Mouse (Mus musculus): ENCODE measurements around the gene Scly. TPM values are rescaled to one million over a fixed set of nuclear protein-coding genes. Genes with fewer than 3 reads are reported as not detected.

Scly gene
- polyA plus RNA-seq (2016; fragmentation: Nextera tagmentation; extraction: Ambion mirVana) = 17.3 and 18.6 TPM in 2 replicates

- Histone ChIP-seq H3K4me3 (peak within 1 kb of the TSS; percentile 96), H3K9me3 (replicated peaks) (no peaks in the 10 kb centered on the region), H3K27me3 (ENCODE audit: low read depth, poor library complexity, severe bottlenecking) (no peaks in the 10 kb centered on the region), H3K27ac (replicated peaks) (peak within 1 kb of the TSS; percentile 86), H3K4me1 (peaks cover 14% of the 10 kb centered on the region), H3K36me3 (peaks cover 16% of the 10 kb centered on the region)
- DNase-seq (ENCODE audit: low spot score) = peak; percentile 93
- WGBS = under 1% methylated on average over 59 of the region's 65 CpGs
These were observed at the start of gene Scly for GRCm38 (mm10) chr1:91297799-91298744. TSS of gene Scly (plus strand) at chr1:91298338.

GRCm38 (mm10) chr1:91248970-91249369 lies 49.2 kb upstream of the Scly start:
- peak overlapping the region; percentile 100 for H3K4me3 ChIP-seq
- no peak for DNase-seq (ENCODE audit: low spot score)
- H3K36me3 ChIP-seq = no peaks in the 10 kb centered on the region
- WGBS = 51% methylated on average over 4 of the region's 4 CpGs
- H3K9me3 ChIP-seq (replicated peaks) = no peaks in the 10 kb centered on the region
- H3K27ac ChIP-seq (replicated peaks) = peak overlapping the region; percentile 90
- H3K27me3 ChIP-seq (ENCODE audit: low read depth, poor library complexity, severe bottlenecking) = no peaks in the 10 kb centered on the region
- peaks cover 29% of the 10 kb centered on the region for H3K4me1 ChIP-seq

- H3K4me1 ChIP-seq = peaks cover 29% of the 10 kb centered on the region
- under 1% methylated on average over 43 of the region's 43 CpGs for WGBS
These were observed 48.3 kb upstream of the Scly start, which contains the start of gene Ube2f for GRCm38 (mm10) chr1:91249564-91250414. TSS of gene Ube2f (plus strand) at chr1:91250304.

GRCm38 (mm10) chr1:91250415-91251147 lies 47.6 kb upstream of the Scly start:
- H3K9me3 ChIP-seq (replicated peaks) = no peaks in the 10 kb centered on the region
- peaks cover 10% of the 10 kb centered on the region for H3K36me3 ChIP-seq
- DNase-seq (ENCODE audit: low spot score) = peak; percentile 20
- H3K27me3 ChIP-seq (ENCODE audit: low read depth, poor library complexity, severe bottlenecking) = no peaks in the 10 kb centered on the region
- H3K27ac ChIP-seq (replicated peaks) = peak overlapping the region; percentile 90
- peaks cover 29% of the 10 kb centered on the region for H3K4me1 ChIP-seq
- under 1% methylated on average over 63 of the region's 70 CpGs for WGBS
- H3K4me3 ChIP-seq = peak overlapping the region; percentile 100

More at GRCm38 (mm10) chr1:91249564-91250414, 48.3 kb upstream of the Scly start, which contains the start of gene Ube2f:
- H3K36me3 ChIP-seq = peaks cover 8% of the 10 kb centered on the region
- H3K27me3 ChIP-seq (ENCODE audit: low read depth, poor library complexity, severe bottlenecking) = no peaks in the 10 kb centered on the region
- peak within 1 kb of the TSS; percentile 90 for H3K27ac ChIP-seq (replicated peaks)
- peak within 1 kb of the TSS; percentile 100 for H3K4me3 ChIP-seq
- H3K9me3 ChIP-seq (replicated peaks) = no peaks in the 10 kb centered on the region
- DNase-seq (ENCODE audit: low spot score) = peak; percentile 94

- Histone ChIP-seq H3K27ac (replicated peaks) (peak overlapping the region; percentile 90; the same call in 1 of the 2 replicates), H3K4me3 (peak overlapping the region; percentile 100), H3K4me1 (peaks cover 29% of the 10 kb centered on the region), H3K9me3 (replicated peaks) (no peaks in the 10 kb centered on the region), H3K27me3 (ENCODE audit: low read depth, poor library complexity, severe bottlenecking) (no peaks in the 10 kb centered on the region), H3K36me3 (peaks cover 10% of the 10 kb centered on the region)
- WGBS = 62% methylated on average over 5 of the region's 5 CpGs
- no peak for DNase-seq (ENCODE audit: low spot score)
These were observed 46.9 kb upstream of the Scly start for GRCm38 (mm10) chr1:91251148-91251650.

- peaks cover 29% of the 10 kb centered on the region for H3K4me1 ChIP-seq
- no peaks in the 10 kb centered on the region for H3K27me3 ChIP-seq (ENCODE audit: low read depth, poor library complexity, severe bottlenecking)
- H3K27ac ChIP-seq (replicated peaks) = no peak overlapping the region
- 67% methylated on average over 8 of the region's 8 CpGs for WGBS
- H3K4me3 ChIP-seq = peak overlapping the region; percentile 100
- DNase-seq (ENCODE audit: low spot score) = peak; percentile 19
- H3K9me3 ChIP-seq (replicated peaks) = no peaks in the 10 kb centered on the region
- peaks cover 15% of the 10 kb centered on the region for H3K36me3 ChIP-seq
These were observed 46.2 kb upstream of the Scly start for GRCm38 (mm10) chr1:91251927-91252326.

- no peaks in the 10 kb centered on the region for H3K27me3 ChIP-seq (ENCODE audit: low read depth, poor library complexity, severe bottlenecking)
- no peak overlapping the region for H3K4me3 ChIP-seq
- no peaks in the 10 kb centered on the region for H3K9me3 ChIP-seq (replicated peaks)
- H3K27ac ChIP-seq (replicated peaks) = no peak overlapping the region
- peaks cover 21% of the 10 kb centered on the region for H3K36me3 ChIP-seq
- no peak for DNase-seq (ENCODE audit: low spot score)
- no peaks in the 10 kb centered on the region for H3K4me1 ChIP-seq
These were observed 40.2 kb upstream of the Scly start for GRCm38 (mm10) chr1:91257918-91258317.

GRCm38 (mm10) chr1:91259794-91260193 lies 38.3 kb upstream of the Scly start:
- no peaks in the 10 kb centered on the region for H3K9me3 ChIP-seq (replicated peaks)
- peaks cover 13% of the 10 kb centered on the region for H3K36me3 ChIP-seq
- DNase-seq (ENCODE audit: low spot score) = peak; percentile 3
- no peak overlapping the region for H3K27ac ChIP-seq (replicated peaks)
- no peaks in the 10 kb centered on the region for H3K27me3 ChIP-seq (ENCODE audit: low read depth, poor library complexity, severe bottlenecking)
- H3K4me1 ChIP-seq = no peaks in the 10 kb centered on the region
- WGBS = 90% methylated on average over 5 of the region's 5 CpGs
- H3K4me3 ChIP-seq = no peak overlapping the region

- no peaks in the 10 kb centered on the region for H3K27me3 ChIP-seq (ENCODE audit: low read depth, poor library complexity, severe bottlenecking)
- no peak for DNase-seq (ENCODE audit: low spot score)
- peaks cover 24% of the 10 kb centered on the region for H3K36me3 ChIP-seq
- no peaks in the 10 kb centered on the region for H3K4me1 ChIP-seq
- WGBS = 90% methylated on average over 7 of the region's 7 CpGs
- no peak overlapping the region for H3K27ac ChIP-seq (replicated peaks)
- no peak overlapping the region for H3K4me3 ChIP-seq
- H3K9me3 ChIP-seq (replicated peaks) = no peaks in the 10 kb centered on the region
These were observed 35.6 kb upstream of the Scly start for GRCm38 (mm10) chr1:91262508-91262907.

GRCm38 (mm10) chr1:91272260-91272659 lies 25.9 kb upstream of the Scly start:
- Histone ChIP-seq H3K4me3 (no peak overlapping the region), H3K4me1 (no peaks in the 10 kb centered on the region), H3K27me3 (ENCODE audit: low read depth, poor library complexity, severe bottlenecking) (no peaks in the 10 kb centered on the region), H3K9me3 (replicated peaks) (no peaks in the 10 kb centered on the region), H3K36me3 (peaks cover 36% of the 10 kb centered on the region), H3K27ac (replicated peaks) (no peak overlapping the region)
- 81% methylated on average over 2 of the region's 2 CpGs for WGBS
- DNase-seq (ENCODE audit: low spot score) = no peak

- Histone ChIP-seq H3K9me3 (replicated peaks) (no peaks in the 10 kb centered on the region), H3K4me3 (no peak overlapping the region), H3K4me1 (no peaks in the 10 kb centered on the region), H3K36me3 (peaks cover 74% of the 10 kb centered on the region), H3K27me3 (ENCODE audit: low read depth, poor library complexity, severe bottlenecking) (no peaks in the 10 kb centered on the region), H3K27ac (replicated peaks) (no peak overlapping the region)
- no peak for DNase-seq (ENCODE audit: low spot score)
- 91% methylated on average over 4 of the region's 4 CpGs for WGBS
These were observed 21.6 kb upstream of the Scly start for GRCm38 (mm10) chr1:91276581-91276980.

- Histone ChIP-seq H3K36me3 (peaks cover 78% of the 10 kb centered on the region), H3K4me3 (no peak overlapping the region), H3K9me3 (replicated peaks) (no peaks in the 10 kb centered on the region), H3K27me3 (ENCODE audit: low read depth, poor library complexity, severe bottlenecking) (no peaks in the 10 kb centered on the region), H3K27ac (replicated peaks) (no peak overlapping the region), H3K4me1 (no peaks in the 10 kb centered on the region)
- no peak for DNase-seq (ENCODE audit: low spot score)
- WGBS = 91% methylated on average over 2 of the region's 2 CpGs
These were observed 20.7 kb upstream of the Scly start for GRCm38 (mm10) chr1:91277480-91277879.

Data from midbrain, embryonic 10.5 days (tissue).